In the genomic region with DNA sequence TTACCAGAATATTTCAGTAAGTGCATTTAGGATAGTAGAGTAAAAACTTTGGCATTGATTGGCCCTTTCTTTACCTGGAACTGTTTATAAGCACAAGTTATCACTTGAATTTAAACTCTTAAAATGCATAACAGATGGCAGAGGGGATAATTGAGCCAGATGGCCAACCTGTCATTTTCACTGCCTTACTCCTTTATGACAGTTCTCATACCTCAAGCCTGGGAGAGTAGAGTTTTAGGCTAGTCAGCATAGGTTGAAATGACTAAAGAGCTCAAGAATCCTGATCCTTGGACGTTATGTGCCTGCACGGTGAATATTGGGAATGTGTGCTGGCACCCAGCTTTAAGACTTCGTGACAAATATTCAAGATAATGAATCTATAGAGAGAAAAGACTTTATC, we compare ENCODE assay signal across 14 mouse cellular contexts.
"Had no signal": no experiment of that assay in that cellular context is flagged by ENCODE, and none has a peak within 500 bp of the region (broad histone marks: within the 10 kb centered on the region; RNA-seq: fewer than 3 reads in every experiment).

No protein-coding gene starts in this region.

- H3K4me3 ChIP-seq: layer of hippocampus, adult 2 months; limb, embryonic 12.5 days; liver, embryonic 13.5 days; lung, embryonic 15.5 days; megakaryocyte, embryonic 14.5 days; midbrain, embryonic 15.5 days had no signal

- ATAC-seq: liver, postnatal 0 days; midbrain, embryonic 15.5 days had no signal

- H3K4me1 ChIP-seq: limb, embryonic 12.5 days; liver, embryonic 13.5 days; lung, embryonic 15.5 days; megakaryocyte, embryonic 14.5 days; midbrain, embryonic 15.5 days had no signal

- DNase-seq: kidney, postnatal 4 days; liver; liver, embryonic 13.5 days; liver, postnatal 0 days; lung, postnatal 14 days; right cerebral cortex, postnatal 14 days; thymus, postnatal 36 days had no signal

- H3K27ac ChIP-seq: kidney, postnatal 0 days; layer of hippocampus, adult 2 months; limb, embryonic 12.5 days; liver, embryonic 13.5 days; lung, embryonic 15.5 days; macrophage; midbrain, embryonic 15.5 days had no signal
